Mouse (Mus musculus): ENCODE results near the gene Cit.

The Cit gene

DNA sequence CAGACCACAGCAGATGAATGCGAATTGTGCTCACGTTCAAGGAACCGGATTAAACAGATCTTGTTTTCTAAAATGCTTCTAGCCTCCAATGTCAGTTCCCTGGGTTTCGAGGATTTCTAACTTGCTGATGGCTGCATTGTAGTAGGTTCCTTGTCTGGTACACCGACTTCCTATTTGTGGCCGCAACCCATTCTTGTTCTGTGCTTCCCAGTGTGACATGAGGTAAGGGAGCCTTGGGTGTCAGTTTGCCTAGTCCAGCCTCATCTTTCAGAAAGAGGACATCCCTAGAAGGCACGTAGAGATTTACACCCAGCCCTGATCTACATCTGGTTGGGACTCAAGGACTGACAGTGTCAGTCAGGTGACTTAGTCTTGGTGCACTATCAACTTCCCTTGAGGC, 166.6 kb downstream of the Cit start:
- DNase-seq (ENCODE audit: low spot score): no peak

GRCm38 (mm10) chr5:116012503-116012902, 167.4 kb downstream of the Cit start:
- no peak for DNase-seq (ENCODE audit: low spot score)

DNA sequence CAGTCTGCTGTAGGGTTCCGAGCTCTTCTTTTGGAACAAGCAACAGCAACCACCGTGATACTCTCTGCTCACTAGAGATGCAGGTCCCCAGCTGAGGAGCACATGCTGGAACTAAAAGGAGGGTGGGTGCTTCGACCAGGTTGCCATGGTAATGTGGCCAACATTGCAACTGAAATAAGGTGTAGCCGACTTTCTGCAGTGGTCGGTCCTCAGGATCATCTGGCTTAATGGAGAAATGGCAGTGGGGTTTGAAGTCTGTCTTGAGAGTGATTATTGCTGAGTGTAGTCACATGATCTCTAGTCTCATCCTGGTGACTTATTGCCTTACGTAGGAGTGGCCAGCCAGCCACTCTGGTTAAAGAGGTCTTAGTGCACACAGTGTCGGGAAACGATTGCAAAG, 168.7 kb downstream of the Cit start:
- DNase-seq (ENCODE audit: low spot score): no peak

DNA sequence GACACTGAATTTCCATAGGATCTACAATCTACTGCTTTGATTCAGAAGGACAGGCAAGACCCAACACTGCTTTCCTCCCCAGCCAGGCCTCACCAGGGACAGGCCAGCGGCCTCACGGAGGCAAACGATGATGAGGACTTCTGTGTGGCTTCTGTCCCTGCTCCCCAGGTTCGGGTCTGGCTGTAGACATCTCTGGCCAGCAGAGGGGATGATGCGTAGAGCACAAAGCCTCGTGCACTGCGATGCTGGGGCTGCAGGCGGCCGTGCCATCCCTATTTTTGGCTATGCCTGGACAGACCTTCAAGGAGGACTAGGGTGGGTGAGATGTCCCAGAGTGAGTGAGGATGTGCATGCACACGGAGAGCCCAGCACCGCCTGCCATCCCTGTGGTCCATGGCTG, 169.2 kb downstream of the Cit start:
- DNase-seq (ENCODE audit: low spot score): no peak

- DNase-seq (ENCODE audit: low spot score): no peak
Measured at GRCm38 (mm10) chr5:116016542-116016941, 171.5 kb downstream of the Cit start.

GRCm38 (mm10) chr5:116017391-116017790, 172.3 kb downstream of the Cit start:
- no peak for DNase-seq (ENCODE audit: low spot score)

DNA sequence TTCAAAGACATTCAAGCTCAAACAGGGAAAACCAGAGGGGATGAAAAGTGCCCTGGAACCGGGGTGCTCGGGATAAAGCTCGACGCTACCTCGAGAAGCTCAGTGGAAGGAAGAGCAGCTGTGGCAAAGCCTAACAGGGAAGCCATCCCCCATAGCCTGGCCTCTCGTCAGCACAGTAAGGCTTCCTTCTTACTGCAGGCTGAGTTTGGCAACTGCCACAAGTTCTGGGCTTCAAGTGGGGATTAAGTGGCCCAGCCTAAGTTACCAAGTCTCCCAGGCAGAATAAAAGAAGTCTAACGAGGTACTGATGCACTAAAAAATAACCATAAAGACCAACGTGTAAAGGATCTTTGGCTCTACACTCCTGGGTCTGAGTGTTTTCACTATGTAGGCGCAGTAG, 173.1 kb downstream of the Cit start:
- no peak for DNase-seq (ENCODE audit: low spot score)

- DNase-seq (ENCODE audit: low spot score): no peak
Measured at GRCm38 (mm10) chr5:116018784-116019183, 173.7 kb downstream of the Cit start.

GRCm38 (mm10) chr5:116019371-116019770, 174.3 kb downstream of the Cit start:
- DNase-seq (ENCODE audit: low spot score): no peak

DNA sequence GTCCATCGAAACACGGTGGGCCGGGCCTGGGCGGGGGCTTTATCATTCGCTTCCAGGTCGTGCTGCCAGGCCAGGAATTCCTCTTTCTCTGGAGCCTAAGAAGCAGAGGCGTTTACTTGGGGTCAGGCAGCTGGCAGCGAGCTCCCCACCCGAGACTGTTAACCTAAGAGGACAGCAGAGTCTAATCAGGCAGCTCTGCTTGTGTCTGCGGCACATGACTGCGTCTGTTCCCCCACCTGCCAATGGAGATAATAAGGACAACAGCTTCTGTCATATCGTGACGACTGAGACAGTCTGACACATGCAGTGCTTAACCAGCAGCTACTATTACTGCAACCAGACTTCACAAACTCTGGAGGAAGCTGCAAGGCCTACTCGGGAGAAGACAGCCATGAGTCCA, 176.5 kb downstream of the Cit start:
- DNase-seq (ENCODE audit: low spot score): no peak

DNA sequence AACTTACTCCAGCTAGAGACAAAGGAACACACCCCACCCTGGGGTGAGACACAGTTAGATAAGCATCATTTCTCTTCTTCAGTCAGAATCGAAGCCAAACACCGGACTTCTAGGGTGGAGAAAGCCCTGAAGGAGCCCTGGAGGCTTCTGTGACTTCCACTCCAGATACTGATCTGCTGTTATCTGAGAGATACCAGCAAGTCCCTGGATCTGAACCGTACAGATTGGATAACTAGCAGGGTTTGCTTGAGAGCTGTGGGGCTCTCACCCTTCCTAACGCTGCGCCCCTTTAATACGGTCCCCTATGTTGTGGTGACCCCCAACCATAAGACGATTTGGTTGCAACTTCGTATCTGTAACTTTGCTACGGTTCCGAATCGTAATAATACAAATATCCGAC, 177.1 kb downstream of the Cit start:
- DNase-seq (ENCODE audit: low spot score): no peak

DNA sequence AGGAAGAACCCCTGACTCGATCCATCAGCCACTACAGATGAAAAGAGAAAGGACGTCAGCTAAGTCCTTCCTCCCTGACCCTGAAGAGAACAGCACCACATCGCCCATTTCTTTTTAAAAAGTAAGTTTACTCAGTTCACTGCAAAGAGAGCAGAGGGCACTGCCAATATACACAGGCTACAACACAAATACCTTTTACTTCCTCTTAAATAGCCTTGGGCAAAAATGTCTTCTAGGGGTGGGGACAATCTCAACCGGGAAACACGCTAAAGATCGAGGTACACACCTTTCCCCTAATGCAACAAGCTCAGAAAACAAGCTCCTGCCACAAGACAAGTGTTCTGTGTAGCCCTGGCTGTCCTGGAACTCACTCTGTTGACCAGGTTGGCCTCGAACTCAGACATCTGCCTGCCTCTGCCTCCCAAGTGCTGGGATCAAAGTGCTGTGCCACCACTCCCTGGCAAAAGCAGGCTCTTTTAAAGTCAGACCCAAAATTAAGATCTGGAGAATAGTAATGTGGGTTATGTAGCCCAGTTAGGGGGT, 177.7 kb downstream of the Cit start:
- no peak for DNase-seq (ENCODE audit: low spot score)

DNA sequence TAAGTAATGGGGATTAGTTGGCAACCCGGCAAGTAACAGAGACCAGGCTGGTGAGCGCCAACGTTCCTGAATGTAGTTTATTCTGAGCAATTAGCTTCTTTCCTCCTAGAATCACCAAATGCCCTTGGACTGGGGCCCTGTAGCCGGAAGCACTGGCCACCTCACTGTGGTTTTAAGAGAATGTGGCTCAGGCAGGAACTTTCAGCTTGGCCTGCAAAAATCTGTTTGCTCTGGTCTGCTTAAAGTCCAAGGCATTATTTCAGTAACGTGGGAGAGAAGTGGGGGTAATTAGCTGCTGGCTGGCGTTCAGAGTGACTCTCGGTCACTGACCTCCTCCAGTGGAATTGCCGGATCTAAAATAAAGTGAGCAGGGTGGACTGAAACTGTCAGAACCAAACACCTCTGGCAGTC, 178.2 kb downstream of the Cit start:
- DNase-seq (ENCODE audit: low spot score): no peak

DNA sequence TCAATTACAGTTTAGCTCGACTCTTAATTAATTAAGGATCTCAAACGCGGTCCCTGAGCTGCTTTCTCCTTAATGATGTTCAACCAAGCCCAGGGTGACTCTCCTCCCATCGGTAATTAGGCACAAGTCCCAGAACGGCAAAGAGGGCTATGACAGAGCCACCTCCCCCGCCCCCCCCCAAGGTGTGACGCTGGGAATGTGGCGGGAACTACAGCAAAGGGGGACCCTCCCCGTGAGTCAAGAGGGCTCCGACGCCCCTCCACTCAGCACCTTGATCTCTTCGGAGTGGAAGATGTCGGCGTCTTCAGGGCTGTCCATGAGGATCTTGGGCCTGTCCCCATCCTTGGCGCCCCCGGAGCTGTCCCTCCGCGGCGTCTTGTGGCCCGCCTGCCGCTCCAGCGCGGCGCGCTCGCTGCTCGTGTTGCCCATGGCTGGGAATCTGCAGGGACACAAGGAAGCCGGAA, 178.8 kb downstream of the Cit start:
- DNase-seq (ENCODE audit: low spot score): no peak

- DNase-seq (ENCODE audit: low spot score): peak; percentile 90
Measured at GRCm38 (mm10) chr5:116024327-116024739, 179.3 kb downstream of the Cit start, which contains the start of gene Prkab1. Gene Prkab1 (minus strand): TSS chr5:116024508.

GRCm38 (mm10) chr5:116026107-116026506, 181.0 kb downstream of the Cit start:
- no peak for DNase-seq (ENCODE audit: low spot score)

GRCm38 (mm10) chr5:116026561-116026960, 181.5 kb downstream of the Cit start:
- no peak for DNase-seq (ENCODE audit: low spot score)

DNA sequence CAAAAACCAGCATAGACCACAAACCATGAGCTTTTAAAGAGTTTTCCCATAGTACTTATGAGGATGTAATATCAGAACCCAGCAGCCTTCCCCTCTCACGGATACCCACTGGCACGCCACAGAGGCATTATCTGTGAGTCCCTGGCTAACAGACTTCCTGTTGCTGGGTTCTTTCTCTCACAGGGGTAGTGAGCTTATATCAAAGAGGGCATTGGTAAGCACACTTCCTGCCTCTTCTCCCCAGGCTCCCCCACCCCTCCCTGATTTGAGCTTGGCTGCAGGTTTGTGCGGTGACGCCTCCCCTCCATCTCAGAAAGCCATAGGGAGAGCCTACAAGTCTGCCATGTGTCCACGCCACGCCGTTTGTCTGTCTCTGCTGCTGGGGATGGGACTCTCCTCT, 184.0 kb downstream of the Cit start:
- no peak for DNase-seq (ENCODE audit: low spot score)

DNA sequence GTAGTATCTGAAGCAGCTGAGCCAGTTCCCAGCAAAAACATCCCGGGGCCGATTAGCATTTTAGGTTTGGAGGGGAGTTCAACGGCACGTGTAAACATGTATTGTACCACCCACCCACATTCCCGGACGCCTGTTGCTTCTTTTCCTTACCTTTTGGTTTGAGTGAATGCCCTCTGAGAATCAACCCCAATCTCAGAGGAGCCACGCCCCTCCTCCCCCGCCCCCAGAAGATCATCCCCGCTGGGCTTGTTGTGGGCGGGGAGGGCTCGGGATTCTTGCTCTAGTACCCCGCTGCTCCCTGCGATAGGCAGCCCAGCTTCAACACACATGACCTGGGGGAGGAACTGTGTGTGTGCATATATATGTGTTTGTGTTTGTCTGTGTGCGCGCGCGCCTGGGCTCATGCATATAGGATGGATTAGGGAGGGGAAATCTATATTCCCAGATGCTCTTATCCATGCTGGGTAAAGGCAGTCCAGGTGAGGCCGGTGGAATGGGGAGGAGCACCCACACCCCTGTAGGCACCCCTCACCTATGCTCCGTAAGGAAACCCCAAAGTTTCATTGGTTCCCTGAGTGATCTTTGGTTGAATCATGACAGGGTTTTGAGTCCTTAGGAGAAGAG, 185.6 kb downstream of the Cit start:
- no peak for DNase-seq (ENCODE audit: low spot score)

DNA sequence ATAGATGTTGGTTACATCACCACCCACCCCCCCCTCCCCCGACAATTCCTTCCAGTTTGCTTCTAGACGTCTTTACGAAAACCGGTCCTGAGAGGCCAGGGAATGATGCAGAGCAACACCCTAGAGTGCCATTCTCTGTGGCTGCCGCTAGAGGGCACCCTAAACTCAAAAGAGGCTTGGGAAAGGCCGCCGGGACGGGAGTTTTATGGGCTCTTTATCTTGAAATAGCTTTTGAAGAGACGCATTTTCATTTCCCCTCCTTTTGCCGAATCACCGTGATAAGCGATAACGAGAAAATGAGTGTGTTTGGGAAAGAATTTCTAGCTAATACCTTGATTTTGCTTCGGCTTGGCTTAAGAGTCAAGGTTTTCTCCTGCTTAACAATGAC, 186.1 kb downstream of the Cit start:
- peak; percentile 16 for DNase-seq (ENCODE audit: low spot score)

DNA sequence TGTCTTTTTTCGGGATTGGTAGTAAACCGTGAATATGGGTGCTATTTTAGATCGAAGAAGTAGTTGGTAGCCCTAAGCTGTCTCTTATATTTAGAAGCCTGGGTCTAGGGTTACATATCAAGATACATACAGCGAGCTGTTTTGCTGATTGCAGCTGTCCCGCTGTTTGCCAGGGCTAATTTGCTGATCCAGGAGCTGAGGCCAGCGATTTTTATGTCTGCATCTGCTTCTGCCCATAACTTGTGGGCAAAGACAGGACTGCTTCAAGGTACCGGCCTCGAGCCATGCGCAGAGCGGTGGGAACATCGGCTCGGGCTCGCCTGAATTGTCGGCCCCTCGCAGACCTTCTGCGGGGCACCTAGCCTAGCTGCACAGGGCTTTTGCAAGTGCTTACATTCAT, 191.4 kb downstream of the Cit start:
- DNase-seq (ENCODE audit: low spot score): no peak

DNA sequence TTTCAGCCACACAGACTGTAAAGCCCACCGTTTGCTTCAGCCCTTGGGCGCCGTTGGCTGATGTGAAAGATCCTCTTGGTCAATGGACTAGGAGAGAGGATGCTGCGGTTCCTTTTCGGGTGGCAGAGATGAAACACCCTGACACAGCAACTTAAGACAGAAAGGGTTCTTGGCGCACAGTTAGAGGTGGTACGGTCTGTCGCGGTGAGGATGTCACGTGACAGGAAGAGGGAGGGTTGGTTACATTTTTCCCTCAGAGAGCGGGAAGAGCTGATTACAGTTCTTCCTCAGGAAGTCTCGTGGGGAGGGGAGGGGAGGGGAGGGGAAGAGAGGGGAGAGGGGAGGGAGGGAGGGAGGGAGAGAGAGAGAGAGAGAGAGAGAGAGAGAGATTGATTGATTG, 192.7 kb downstream of the Cit start:
- no peak for DNase-seq (ENCODE audit: low spot score)

GRCm38 (mm10) chr5:116039706-116040105, 194.6 kb downstream of the Cit start:
- DNase-seq (ENCODE audit: low spot score): no peak

GRCm38 (mm10) chr5:116042241-116042640, 197.2 kb downstream of the Cit start:
- DNase-seq (ENCODE audit: low spot score): no peak

Measured in ovary, adult 18-20 months (tissue).